Mouse (Mus musculus) brain, embryonic 14.5 days (tissue): ENCODE data around the gene Pitpnm1.
"Not testable (repeated sequence)": the region's sequence is repeated elsewhere in the genome, so short reads cannot be mapped to it uniquely, and the experiment has no call there.

Experiments
- CTCF ChIP-seq: fragments of 200-500 bp; IDR thresholded peaks from 2 replicates; pipeline ENCODE4 v1.5.1; 2012; ENCODE audit warnings: inconsistent platforms, mild to moderate bottlenecking, moderate library complexity, borderline replicate concordance; ENCODE audit not compliant: insufficient read depth, insufficient read length; ENCODE audit errors: extremely low read depth
- POLR2A ChIP-seq: fragments of 200-500 bp; IDR thresholded peaks from 2 replicates; pipeline ENCODE4 v1.6.1; 2012; ENCODE audit warnings: mild to moderate bottlenecking, inconsistent platforms, borderline replicate concordance; ENCODE audit not compliant: poor library complexity, insufficient read depth, insufficient read length, severe bottlenecking; ENCODE audit errors: extremely low read depth

DNA sequence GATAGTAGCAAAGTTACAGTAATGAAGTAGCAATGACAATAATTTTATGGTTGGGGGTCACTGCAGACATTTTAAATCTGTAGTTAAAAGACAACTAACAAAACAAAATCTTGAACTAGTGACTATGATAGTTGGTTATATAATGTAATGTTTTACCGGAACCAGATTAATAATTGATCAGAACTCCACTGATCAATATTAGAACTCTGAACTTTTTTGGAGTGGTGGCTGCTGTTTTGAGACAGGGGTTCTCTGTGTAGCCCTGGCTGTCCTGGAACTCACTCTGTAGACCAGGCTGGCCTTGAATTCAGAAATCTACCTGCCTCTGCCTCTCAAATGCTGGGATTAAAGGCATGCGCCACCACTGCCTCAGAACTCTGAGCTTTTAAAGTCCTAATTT, 31.6 kb upstream of the Pitpnm1 start:
- not testable (repeated sequence) for TF ChIP-seq CTCF, POLR2A
